Mouse (Mus musculus) heart, embryonic 14.5 days (tissue): ENCODE data around the gene Trpc4ap. TPM values are rescaled to one million over a fixed set of nuclear protein-coding genes. Genes with fewer than 3 reads are reported as not detected.
A peak's percentile ranks its signal among the peaks of the same experiment; 100 is the strongest.

Source experiments
- ATAC-seq: fragments of 200-750 bp; cut with Nextera tagmentation; 2 replicates; pipeline ENCODE4 v1.8.0; 2017; ENCODE audit warnings: low read depth, moderate TSS enrichment; ENCODE audit not compliant: insufficient number of reproducible peaks, insufficient read depth, low FRiP score
- H3K27ac ChIP-seq, 2 experiments: fragments of 200-500 bp in 1 of 2; fragments of 300-500 bp in 1 of 2; sonication (generic) in 1 of 2; replicated peaks in 1 of 2; 2 replicates each; pipeline ENCODE4 v1.5.1; 2012 to 2014; ENCODE audit warnings: low read depth in 2 of 2, low read length in 2 of 2, control low read depth in 1 of 2, mild to moderate bottlenecking in 1 of 2, mixed read lengths in 1 of 2; ENCODE audit not compliant: control insufficient read depth in 1 of 2, insufficient read depth in 1 of 2
- H3K27me3 ChIP-seq: fragments of 300-500 bp; sonication (generic); 2 replicates; pipeline ENCODE4 v1.6.1; 2014; ENCODE audit warnings: mild to moderate bottlenecking, low read length, control low read depth; ENCODE audit not compliant: control insufficient read depth, insufficient read depth
- H3K36me3 ChIP-seq: fragments of 300-500 bp; sonication (generic); 2 replicates; pipeline ENCODE4 v1.6.1; 2014; ENCODE audit warnings: mild to moderate bottlenecking, control low read depth, low read length, mixed read lengths; ENCODE audit not compliant: control insufficient read depth, insufficient read depth
- H3K4me1 ChIP-seq, 2 experiments: fragments of 200-500 bp in 1 of 2; fragments of 300-500 bp in 1 of 2; sonication (generic) in 1 of 2; 2 replicates each; pipeline ENCODE4 v1.6.1; 2012 to 2014; ENCODE audit warnings: low read length in 2 of 2, control low read depth in 1 of 2, mixed read lengths in 1 of 2; ENCODE audit not compliant: control insufficient read depth in 2 of 2, insufficient read depth in 2 of 2
- H3K4me2 ChIP-seq: fragments of 300-500 bp; sonication (generic); 2 replicates; pipeline ENCODE4 v1.6.1; 2014; ENCODE audit warnings: mild to moderate bottlenecking, low read length
- H3K4me3 ChIP-seq, 2 experiments: fragments of 200-500 bp in 1 of 2; fragments of 300-500 bp in 1 of 2; sonication (generic) in 1 of 2; 2 replicates each; pipeline ENCODE4 v1.5.1; 2012 to 2014; ENCODE audit warnings: low read length in 2 of 2, mild to moderate bottlenecking in 2 of 2, control low read depth in 1 of 2, low read depth in 1 of 2, moderate library complexity in 1 of 2; ENCODE audit not compliant: control insufficient read depth in 1 of 2, insufficient read depth in 1 of 2
- H3K9ac ChIP-seq: fragments of 300-500 bp; sonication (generic); 2 replicates; pipeline ENCODE4 v1.6.1; 2014; ENCODE audit warnings: mild to moderate bottlenecking, low read length
- H3K9me3 ChIP-seq: fragments of 300-500 bp; sonication (generic); 2 replicates; pipeline ENCODE4 v1.6.1; 2016; ENCODE audit warnings: low read length, control low read depth; ENCODE audit not compliant: control insufficient read depth
- WGBS: fragments of 180-500 bp; shearing (Covaris S2); extraction: QIAGEN DNeasy Blood & Tissue Kit; methylation state at CpG from one replicate; pipeline ENCODE4 v1.1.7; 2014; 5-methylcytosine and 5-hydroxymethylcytosine counted together
- polyA plus RNA-seq: library from polyadenylated mRNA; unstranded; fragments of >200 nt; fragmentation: Nextera tagmentation; extraction: Ambion mirVana; gene quantifications from 2 replicates; pipeline ENCODE4 v1.2.1, GENCODE M21; 2014

Gene Trpc4ap
- polyA plus RNA-seq, 1 experiment from 2014 or later: 108 TPM

DNA sequence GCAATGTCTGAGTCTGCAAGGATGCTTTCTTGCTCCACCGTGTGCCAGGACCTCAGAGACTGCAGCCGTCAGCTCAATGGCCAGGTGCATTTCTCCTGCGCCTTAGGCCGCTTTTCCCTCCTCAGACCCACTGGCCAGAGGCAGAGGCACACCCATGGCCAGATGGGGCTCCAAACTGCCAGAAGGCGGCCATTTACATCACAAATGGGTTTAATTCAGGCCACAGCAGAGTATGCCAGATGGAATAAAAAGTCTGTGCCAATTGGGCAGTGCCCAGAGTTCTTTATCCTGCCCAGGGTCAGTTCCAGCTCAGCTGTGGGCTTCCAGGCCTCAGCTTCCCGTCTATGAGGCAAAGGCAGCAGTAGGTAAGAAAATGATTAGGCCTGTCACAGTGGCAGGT lies 51.5 kb downstream of the Trpc4ap start:
- Histone ChIP-seq H3K27me3 (no peaks in the 10 kb centered on the region), H3K4me3 (no peak overlapping the region), H3K4me1 (no peaks in the 10 kb centered on the region), H3K4me2 (no peak overlapping the region), H3K9me3 (no peaks in the 10 kb centered on the region), H3K27ac (no peak overlapping the region), H3K36me3 (peaks cover 100% of the 10 kb centered on the region), H3K9ac (no peak overlapping the region)
- ATAC-seq: no peak
- WGBS: 91% methylated on average over 6 of the region's 6 CpGs

DNA sequence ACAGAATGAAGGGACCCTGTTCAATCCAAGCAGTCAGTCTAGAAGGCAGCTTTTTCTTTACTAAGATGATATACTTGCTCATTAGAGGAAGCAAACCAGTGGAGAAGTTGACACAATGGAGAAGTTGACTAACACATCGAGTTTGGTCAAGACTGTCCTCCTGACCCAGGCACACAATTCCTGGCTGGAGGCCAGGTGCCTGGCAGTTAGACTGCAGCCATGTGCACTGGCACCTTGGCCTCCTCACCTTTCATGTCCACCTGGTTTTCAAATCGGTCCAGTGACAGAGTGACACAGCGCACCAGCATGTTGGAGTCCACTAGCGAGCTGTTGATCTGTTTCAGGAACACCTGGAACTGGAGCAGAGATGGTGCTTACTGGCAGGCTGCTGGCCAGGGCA lies 54.8 kb downstream of the Trpc4ap start:
- Histone ChIP-seq H3K4me3 (no peak overlapping the region), H3K9me3 (no peaks in the 10 kb centered on the region), H3K27me3 (no peaks in the 10 kb centered on the region), H3K4me1 (no peaks in the 10 kb centered on the region), H3K27ac (no peak overlapping the region), H3K36me3 (peaks cover 100% of the 10 kb centered on the region), H3K4me2 (no peak overlapping the region), H3K9ac (no peak overlapping the region)
- no peak for ATAC-seq
- 84% methylated on average over 4 of the region's 4 CpGs for WGBS

DNA sequence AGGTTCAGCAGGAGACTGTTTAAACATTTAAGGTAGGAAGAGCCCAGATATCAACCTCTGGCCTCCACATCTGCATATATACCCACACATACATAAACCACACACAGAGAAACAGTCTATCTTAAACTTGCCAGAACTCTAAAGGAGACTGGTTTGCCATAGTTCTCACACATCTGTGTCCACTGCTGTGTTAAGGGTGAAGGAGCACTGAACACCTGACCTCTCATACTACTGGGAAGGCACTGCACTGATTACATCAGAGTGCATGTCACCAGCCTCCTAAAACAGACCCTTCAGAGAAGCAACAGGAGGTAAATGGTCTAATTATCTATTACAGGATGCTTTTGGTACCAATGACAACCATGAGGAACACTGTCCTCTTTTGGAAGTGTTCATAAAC lies 55.3 kb downstream of the Trpc4ap start:
- ATAC-seq: no peak
- Histone ChIP-seq H3K36me3 (peaks cover 100% of the 10 kb centered on the region), H3K4me2 (no peak overlapping the region), H3K4me3 (no peak overlapping the region), H3K27me3 (no peaks in the 10 kb centered on the region), H3K27ac (no peak overlapping the region; a peak in 1 of 4 replicates), H3K4me1 (no peaks in the 10 kb centered on the region), H3K9me3 (no peaks in the 10 kb centered on the region), H3K9ac (no peak overlapping the region)

DNA sequence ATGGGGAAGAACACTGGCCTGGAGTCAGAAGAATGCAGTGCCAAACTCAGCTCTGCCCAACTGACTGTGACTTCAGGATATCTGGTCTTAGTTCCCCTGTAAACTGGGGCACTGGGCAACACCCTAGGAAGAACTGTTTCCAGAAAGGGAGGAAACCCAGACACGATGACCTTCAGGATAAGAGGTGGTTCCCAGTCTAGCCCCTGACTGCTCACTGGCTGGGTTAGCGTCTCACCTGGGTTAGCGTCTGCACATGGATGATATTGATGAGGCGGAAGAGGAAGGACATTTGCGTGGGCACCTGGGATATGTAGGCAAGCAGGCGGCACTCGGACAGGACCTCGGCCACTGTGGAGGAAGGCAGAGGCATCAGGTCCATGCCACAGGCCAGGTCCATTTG lies 56.2 kb downstream of the Trpc4ap start:
- H3K27me3 ChIP-seq: no peaks in the 10 kb centered on the region
- ATAC-seq: no peak
- no peak overlapping the region for H3K4me2 ChIP-seq
- no peak overlapping the region for H3K27ac ChIP-seq
- no peaks in the 10 kb centered on the region for H3K9me3 ChIP-seq
- WGBS: 92% methylated on average over 8 of the region's 8 CpGs
- no peak overlapping the region for H3K4me3 ChIP-seq
- H3K36me3 ChIP-seq: peaks cover 100% of the 10 kb centered on the region
- no peaks in the 10 kb centered on the region for H3K4me1 ChIP-seq
- no peak overlapping the region for H3K9ac ChIP-seq

DNA sequence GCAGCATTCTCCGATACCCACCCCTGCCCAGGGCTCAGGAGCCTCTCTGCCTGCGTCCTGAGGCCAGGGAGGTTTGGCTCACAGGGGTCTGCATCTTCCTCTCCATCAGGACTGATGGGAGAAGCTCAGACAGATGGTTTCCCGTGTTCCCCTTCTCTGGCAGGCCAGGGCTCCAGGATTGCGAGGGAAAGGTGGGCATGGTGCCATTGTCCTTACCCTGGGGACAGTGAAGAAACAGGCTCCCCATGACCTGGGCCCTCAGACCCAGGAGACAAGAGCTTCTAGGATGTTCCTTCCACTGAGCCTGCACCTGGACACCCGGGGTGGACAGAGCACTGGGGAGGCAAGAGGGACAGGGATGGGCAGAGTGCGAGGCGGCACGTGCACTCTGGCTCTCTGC lies 57.6 kb downstream of the Trpc4ap start:
- 73% methylated on average over 8 of the region's 8 CpGs for WGBS
- Histone ChIP-seq H3K27ac (peak overlapping the region; percentile 27 to 39; a peak in 2 of 4 replicates), H3K4me2 (no peak overlapping the region), H3K36me3 (peaks cover 100% of the 10 kb centered on the region), H3K9me3 (no peaks in the 10 kb centered on the region), H3K27me3 (peaks cover 8% of the 10 kb centered on the region; the same call in 1 of the 2 replicates), H3K4me3 (no peak overlapping the region), H3K9ac (no peak overlapping the region), H3K4me1 (peaks cover 0 to 1% of the 10 kb centered on the region in 2 experiments; a peak in 1 of 4 replicates)
- ATAC-seq: no peak; the same call in 1 of the 2 replicates

DNA sequence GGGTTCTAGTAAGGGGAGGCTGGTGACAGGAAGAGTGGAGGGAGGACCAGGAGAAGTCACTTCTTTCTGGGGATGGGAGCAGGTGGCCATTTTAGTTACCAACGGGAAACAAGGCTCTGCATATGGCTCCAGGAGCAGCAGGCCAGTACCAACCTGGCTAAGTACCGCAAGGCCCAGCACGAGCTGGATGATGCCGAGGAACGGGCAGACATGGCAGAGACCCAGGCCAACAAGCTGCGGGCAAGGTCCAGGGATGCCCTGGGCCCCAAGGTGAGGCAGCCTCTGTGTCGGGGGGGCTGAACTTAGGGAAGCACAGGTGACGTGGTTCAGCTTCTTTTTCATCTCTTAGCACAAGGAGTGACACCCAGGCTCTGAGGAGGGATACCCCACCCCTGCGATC lies 58.5 kb downstream of the Trpc4ap start:
- Histone ChIP-seq H3K36me3 (peaks cover 100% of the 10 kb centered on the region), H3K9ac (no peak overlapping the region), H3K27me3 (peaks cover 14% of the 10 kb centered on the region; the same call in 1 of the 2 replicates), H3K9me3 (no peaks in the 10 kb centered on the region), H3K4me1 (peaks cover 0 to 5% of the 10 kb centered on the region in 2 experiments; a peak in 1 of 4 replicates), H3K27ac (0 out of 4 replicates have a peak overlapping the region, but pooled peaks of 1 of the 2 experiments have one; percentile 9), H3K4me2 (no peak overlapping the region), H3K4me3 (no peak overlapping the region)
- 87% methylated on average over 9 of the region's 9 CpGs for WGBS
- no peak for ATAC-seq

DNA sequence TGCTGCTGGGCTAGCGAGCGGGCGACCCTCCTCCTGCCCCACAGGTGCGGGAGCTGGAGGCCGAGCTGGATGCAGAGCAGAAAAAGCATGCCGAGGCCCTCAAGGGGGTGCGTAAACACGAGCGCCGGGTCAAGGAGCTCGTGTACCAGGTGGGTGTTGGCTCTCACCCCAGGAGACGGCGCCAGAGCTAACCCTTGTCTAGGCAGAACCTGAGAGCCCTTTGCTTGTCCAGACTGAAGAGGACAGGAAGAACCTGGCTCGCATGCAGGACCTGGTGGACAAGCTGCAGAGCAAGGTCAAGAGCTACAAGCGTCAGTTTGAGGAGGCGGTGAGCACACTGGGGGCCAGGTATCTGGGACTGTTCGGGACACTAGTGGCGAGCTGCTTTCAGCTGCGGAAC lies 59.1 kb downstream of the Trpc4ap start:
- Histone ChIP-seq H3K9me3 (no peaks in the 10 kb centered on the region), H3K36me3 (peaks cover 100% of the 10 kb centered on the region), H3K27ac (no peak overlapping the region), H3K4me3 (no peak overlapping the region), H3K27me3 (peaks cover 16% of the 10 kb centered on the region; the same call in 1 of the 2 replicates), H3K4me1 (peaks cover 0 to 5% of the 10 kb centered on the region in 2 experiments; a peak in 1 of 4 replicates), H3K4me2 (no peak overlapping the region), H3K9ac (no peak overlapping the region)
- ATAC-seq: no peak
- WGBS: 65% methylated on average over 19 of the region's 19 CpGs
